Mouse (Mus musculus) MN1 (cell line): ENCODE measurements at regions not wholly inside any gene's neighbourhood (a gene's known extent, or its start where the extent isn't known, plus 50 kb on each side); places are given as distances from the start of the nearest gene placed in this dataset.

Experiments used
- DNase-seq: peaks from one replicate; pipeline ENCODE4 v3.0.0-alpha.2; 2016; ENCODE audit warnings: low spot score

DNA sequence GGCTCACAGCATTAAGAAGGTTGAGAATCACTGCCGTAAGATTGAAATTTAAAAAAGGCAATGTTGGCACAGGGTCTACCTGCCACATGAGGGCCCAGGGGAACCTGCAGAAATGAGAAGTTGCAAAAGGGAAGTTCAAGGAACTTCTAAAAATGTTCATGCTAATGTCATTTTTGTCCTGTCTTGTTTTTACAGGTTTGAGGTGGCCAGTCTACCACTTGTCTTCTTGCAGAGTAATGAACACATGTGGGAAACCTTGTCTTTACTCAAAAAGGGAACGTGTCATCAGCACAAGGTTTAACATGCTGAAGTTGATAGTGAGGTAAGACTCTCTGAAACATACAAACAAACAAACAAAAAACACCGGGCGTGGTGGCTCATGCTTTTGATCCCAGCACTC, 71.4 kb upstream of the Nanos1 start:
- no peak for DNase-seq

DNA sequence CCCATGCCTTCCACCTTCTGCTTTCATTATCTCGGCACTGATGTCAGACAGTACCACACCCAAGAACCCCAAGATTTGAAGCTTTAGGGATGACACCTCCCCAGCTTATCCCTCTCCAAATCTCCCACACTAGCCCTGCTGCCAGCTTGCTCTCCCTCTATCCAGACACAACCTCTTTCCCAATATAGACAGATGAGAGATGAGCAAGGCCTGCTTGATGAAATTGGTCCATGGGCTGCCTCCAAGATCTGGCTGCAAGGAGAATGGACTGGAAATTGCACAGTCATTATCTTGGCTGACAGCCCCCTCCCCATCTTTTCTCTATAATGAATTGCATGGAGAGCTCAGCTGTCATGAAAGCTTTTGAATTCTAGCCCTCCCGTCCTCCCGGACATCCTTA, 73.5 kb upstream of the Nanos1 start:
- DNase-seq, result no peak

DNA sequence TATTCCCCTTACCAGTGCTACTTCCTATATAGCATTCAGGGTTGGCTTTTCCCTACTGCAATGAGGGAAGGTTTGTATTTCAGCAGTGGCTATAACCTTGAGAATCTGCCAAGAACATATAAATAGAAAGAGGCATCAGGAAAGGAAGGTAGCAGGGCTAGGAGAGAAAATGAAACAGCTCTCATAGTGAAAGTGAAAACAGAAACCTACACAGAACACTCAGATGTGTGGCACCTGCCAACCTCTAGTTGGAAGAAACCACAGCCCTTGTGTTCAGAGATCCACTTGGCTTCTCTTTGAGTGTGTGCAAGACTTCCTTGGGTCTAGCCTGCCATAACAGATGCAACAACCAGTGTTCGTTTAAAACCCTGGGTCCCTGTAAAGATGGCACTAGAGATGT, 74.3 kb upstream of the Nanos1 start:
- no peak for DNase-seq

DNA sequence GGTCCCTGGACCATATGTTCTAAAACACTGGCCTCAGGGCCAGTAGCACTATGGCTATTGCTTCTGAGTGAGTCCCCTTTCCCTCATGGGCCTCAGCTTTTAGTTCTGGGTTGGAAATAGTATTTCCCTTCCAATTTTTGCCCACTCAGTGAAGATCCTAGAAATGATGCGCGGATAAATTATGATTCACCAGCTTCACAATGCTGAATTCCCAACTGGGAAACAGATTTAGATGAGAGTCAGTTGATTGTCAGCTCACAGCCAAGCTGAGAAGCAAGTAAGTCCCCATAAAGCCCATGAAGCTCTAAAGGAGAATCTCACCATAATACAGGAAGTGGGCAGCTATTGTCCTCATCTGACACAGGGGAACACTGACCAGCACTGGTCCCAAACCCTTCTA, 77.6 kb upstream of the Nanos1 start:
- no peak for DNase-seq

DNA sequence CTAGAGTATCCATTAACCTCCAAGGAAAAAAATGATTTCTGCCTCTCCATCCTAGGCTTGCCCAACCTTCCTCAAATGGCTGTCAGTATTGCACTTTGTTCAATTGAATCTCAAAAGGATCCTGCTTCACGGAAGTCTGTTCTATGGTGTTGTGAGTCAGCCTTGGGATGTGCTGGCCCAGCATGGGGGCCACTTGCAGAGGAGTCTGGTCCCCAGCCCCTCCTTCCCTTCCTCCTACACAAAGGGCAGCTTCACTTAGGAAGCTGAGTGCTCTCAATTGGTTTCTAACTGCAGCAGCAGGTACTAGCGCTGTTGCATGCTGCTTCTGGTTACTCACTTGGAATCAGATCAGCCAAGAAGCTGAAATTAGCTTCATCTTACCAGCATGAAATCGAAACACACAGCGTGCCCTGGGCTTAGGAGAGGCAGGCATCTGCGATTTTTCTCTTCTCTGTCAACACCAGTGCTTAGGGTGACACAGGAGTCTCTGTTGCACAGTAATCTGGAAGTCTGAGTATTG, 80.8 kb upstream of the Nanos1 start:
- DNase-seq, result peak; percentile 14

DNA sequence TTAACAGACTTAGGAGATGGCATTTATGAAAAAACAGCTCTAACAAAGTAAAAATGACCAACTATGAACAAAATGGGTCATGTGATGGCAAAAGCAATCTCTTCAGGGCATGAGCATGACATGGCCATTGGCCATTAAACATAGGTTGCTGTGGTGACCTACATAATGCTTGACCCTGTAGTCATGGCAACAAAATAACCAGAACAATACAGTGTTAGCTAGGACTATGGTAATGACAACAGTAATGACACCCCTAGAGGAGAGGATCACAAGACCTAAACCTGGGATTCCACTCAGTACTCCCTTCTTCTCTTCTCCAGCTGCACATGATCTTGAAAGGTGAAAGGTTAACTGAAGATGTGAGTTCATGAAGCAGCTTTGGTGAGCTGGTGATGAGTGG, 85.0 kb upstream of the Nanos1 start:
- no peak for DNase-seq

DNA sequence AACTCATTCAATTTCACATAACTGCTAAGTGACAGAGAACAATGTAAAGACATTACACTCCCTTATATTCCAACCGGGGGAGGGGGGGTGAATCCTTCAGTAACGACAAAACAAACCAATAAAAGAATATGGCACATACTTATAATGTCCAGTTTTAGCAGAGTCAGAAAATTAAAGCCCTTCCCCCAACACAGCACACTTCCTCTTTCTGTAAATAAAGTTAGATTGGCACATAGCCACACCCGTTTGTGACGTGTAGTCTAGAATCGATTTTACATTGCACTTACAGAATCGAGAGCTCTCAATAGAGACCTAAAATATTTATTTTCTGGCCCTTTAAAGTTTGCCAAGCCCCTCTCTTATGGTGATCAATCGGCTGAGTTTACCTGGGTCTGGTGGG, 85.0 kb upstream of the Cacul1 start:
- no peak for DNase-seq

DNA sequence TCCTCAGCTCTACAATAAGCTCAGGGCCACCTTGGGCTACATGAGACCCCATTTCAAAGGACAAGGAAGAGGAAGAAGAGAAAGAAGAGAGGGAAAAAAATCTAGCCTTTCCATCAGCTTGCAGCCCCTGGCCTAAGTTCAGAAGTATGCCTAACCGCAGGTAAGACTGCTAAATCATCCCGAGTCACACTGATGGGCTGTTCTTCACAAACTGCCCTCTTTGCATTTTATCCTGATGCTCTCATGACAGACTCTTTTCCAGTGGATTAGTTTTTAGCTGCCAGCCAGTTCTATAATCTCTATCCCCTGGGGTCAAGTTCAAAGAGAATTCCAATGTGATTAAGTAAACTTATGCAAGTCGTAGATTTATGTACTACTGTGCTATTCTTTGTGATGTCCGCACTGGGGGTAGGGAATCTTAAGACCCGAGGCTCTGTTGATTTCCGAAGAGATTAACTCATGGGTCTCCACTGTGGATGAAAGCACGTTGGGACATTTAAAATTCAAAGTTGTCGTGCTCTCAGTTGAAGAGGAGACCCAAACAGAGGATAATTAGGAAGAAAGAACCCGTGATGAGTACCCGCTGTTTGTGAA, 70.4 kb upstream of the Cacul1 start:
- no peak for DNase-seq

DNA sequence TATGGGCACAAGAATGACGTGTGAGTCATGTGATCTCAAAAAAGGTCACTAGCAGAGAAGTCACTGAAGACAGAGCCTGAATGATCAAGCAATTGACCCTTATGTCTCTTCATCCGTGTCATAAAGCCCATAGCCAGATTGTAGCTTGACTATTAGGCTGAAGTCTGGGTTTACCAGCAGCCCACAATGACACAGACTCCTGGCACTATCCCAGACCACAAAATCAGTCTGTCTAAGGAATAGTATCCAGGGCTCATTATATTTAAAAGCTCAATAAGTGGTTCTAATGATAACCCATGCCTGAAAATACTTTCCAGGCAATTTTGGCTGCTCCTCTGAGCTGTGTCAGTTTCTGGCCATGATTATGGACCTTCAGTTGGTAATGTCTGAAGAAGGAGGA, 59.2 kb upstream of the Cacul1 start:
- DNase-seq, result peak; percentile 13
